Mouse (Mus musculus) hindbrain, embryonic 16.5 days (tissue): ENCODE data around the gene Rasgef1b. TPM values are rescaled to one million over a fixed set of nuclear protein-coding genes. Genes with fewer than 3 reads are reported as not detected.
A peak's percentile ranks its signal among the peaks of the same experiment; 100 is the strongest.

Experiments used
- ATAC-seq: fragments of 200-750 bp; cut with Nextera tagmentation; 2 replicates; pipeline ENCODE4 v1.8.0; 2017; ENCODE audit warnings: moderate TSS enrichment, moderate library complexity
- H3K27ac ChIP-seq: fragments of 300-500 bp; sonication (generic); 2 replicates; pipeline ENCODE4 v1.5.1; 2014; ENCODE audit warnings: low read depth, mild to moderate bottlenecking, control low read depth, low read length, moderate library complexity
- H3K27me3 ChIP-seq: fragments of 300-500 bp; sonication (generic); replicated peaks from 2 replicates; pipeline ENCODE4 v1.6.1; 2014; ENCODE audit warnings: low read length; ENCODE audit not compliant: control insufficient read depth, insufficient read depth
- H3K36me3 ChIP-seq: fragments of 300-500 bp; sonication (generic); 2 replicates; pipeline ENCODE4 v1.6.1; 2014; ENCODE audit warnings: mild to moderate bottlenecking, low read length, moderate library complexity, mixed read lengths; ENCODE audit not compliant: control insufficient read depth, insufficient read depth
- H3K4me1 ChIP-seq: fragments of 300-500 bp; sonication (generic); 2 replicates; pipeline ENCODE4 v1.6.1; 2014; ENCODE audit warnings: low read depth, low read length; ENCODE audit not compliant: control insufficient read depth, insufficient read depth
- H3K4me2 ChIP-seq: fragments of 300-500 bp; sonication (generic); 2 replicates; pipeline ENCODE4 v1.6.1; 2014; ENCODE audit warnings: mild to moderate bottlenecking, low read length, control low read depth, moderate library complexity
- H3K4me3 ChIP-seq: fragments of 300-500 bp; sonication (generic); 2 replicates; pipeline ENCODE4 v1.5.1; 2014; ENCODE audit warnings: mild to moderate bottlenecking, low read length, control low read depth, moderate library complexity
- H3K9ac ChIP-seq: fragments of 300-500 bp; sonication (generic); 2 replicates; pipeline ENCODE4 v1.6.1; 2014; ENCODE audit warnings: low read depth, mild to moderate bottlenecking, control low read depth, low read length, moderate library complexity
- H3K9me3 ChIP-seq: fragments of 300-500 bp; sonication (generic); 2 replicates; pipeline ENCODE4 v1.6.1; 2014; ENCODE audit warnings: mild to moderate bottlenecking, low read length, moderate library complexity; ENCODE audit not compliant: control insufficient read depth
- WGBS: fragments of 180-500 bp; shearing (Covaris S2); extraction: QIAGEN DNeasy Blood & Tissue Kit; methylation state at CpG from one replicate; pipeline ENCODE4 v1.1.7; 2014; 5-methylcytosine and 5-hydroxymethylcytosine counted together
- polyA plus RNA-seq: library from polyadenylated mRNA; unstranded; fragments of >200 nt; fragmentation: Nextera tagmentation; extraction: Ambion mirVana; gene quantifications from 2 replicates; pipeline ENCODE4 v1.2.1, GENCODE M21; 2015

Gene Rasgef1b
- polyA plus RNA-seq, 1 experiment from 2014 or later: 43.5 TPM

DNA sequence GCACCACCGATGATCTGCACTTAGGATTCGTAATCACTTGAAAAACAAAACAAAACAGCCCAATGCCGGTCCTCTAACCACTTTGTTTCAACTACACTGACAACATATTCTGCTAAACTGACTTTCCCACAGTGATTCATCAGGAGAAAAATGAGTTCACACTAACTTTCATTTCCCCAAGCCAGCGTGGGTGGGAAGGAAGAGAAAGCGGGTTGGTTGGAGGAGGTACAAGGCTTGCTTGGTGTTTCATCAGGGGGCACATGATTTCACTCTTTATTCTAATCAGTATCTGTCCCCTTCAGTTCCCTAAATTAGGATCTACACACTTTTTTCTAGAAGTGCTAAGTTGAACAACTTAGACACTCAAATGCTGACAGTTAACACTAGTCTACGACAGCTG is 514.5 kb downstream of the Rasgef1b start:
- H3K27me3 ChIP-seq: no peaks in the 10 kb centered on the region
- no peaks in the 10 kb centered on the region for H3K4me1 ChIP-seq
- no peak for ATAC-seq
- no peak overlapping the region for H3K4me3 ChIP-seq
- H3K9me3 ChIP-seq: no peaks in the 10 kb centered on the region
- H3K36me3 ChIP-seq: peaks cover 8% of the 10 kb centered on the region
- no peak overlapping the region for H3K27ac ChIP-seq
- WGBS: 93% methylated on average over 6 of the region's 6 CpGs
- no peak overlapping the region for H3K4me2 ChIP-seq
- H3K9ac ChIP-seq: no peak overlapping the region

DNA sequence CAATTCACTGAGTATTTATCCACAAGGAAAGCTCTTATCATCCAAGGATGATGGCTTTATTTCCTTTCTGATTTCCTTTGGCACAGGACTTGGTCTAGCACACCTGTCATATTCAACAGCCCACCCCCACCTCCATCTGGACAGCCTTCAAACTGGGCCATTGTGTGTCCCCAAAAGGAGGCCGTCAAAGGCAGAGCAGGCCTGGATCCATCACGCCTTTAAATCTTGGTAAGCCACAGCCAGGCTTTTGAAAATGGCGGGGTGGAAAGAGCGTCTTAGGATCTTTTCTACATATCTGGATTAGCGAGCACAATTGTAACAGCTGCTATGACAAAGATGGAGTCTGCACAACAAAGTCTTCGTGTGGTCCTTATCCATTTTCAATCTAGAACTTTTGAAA is 515.7 kb downstream of the Rasgef1b start:
- Histone ChIP-seq H3K36me3 (peaks cover 8% of the 10 kb centered on the region), H3K27me3 (no peaks in the 10 kb centered on the region), H3K4me1 (no peaks in the 10 kb centered on the region), H3K27ac (no peak overlapping the region), H3K9me3 (no peaks in the 10 kb centered on the region), H3K9ac (no peak overlapping the region), H3K4me3 (no peak overlapping the region), H3K4me2 (no peak overlapping the region)
- ATAC-seq: no peak
- WGBS: 80% methylated on average over 6 of the region's 6 CpGs

GRCm38 (mm10) chr5:99203475-99203874 is 525.4 kb downstream of the Rasgef1b start:
- 85% methylated on average over 2 of the region's 2 CpGs for WGBS
- Histone ChIP-seq H3K36me3 (no peaks in the 10 kb centered on the region), H3K9me3 (peaks cover 2% of the 10 kb centered on the region; the same call in 1 of the 2 replicates), H3K27me3 (0 out of 2 replicates have a peak, but pooled peaks cover 3% of the 10 kb centered on the region), H3K4me3 (no peak overlapping the region), H3K27ac (no peak overlapping the region), H3K4me1 (no peaks in the 10 kb centered on the region), H3K9ac (no peak overlapping the region), H3K4me2 (no peak overlapping the region)
- ATAC-seq: no peak

DNA sequence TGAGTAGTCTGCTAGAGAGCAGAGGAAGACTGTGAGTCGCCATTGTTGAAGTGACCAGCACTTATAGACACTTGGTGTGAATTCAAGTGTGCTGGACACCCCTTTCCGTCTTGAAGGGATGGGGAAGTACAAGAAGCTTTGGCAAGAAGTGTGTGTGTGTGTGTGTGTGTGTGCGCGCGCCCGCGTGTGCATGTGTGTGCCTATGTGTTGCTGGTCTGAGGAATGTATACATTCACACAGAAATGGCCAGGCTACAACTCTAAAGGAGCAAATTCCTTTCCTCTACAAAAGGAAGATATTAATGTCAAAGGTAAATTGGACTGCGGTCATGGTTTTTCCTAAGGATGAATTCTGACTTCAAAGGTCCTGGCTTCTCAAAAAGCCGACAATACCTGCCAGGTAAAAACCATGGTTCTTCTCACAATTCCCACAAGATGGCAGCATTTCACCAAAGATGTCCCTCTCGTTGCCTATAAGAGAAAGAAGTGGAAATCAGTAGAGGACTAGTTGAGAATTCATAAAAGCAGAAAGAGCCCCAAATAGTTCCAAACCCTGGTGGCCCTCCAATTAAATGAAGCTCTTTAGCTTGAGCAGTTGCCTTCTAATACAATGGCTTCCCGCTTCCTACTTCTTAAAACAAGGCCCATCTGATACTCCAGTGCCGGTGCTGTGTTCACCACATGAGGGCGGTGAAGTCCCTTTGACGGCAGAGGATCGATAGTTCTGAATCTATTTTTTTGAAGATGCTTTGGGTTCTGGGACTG is 526.6 kb downstream of the Rasgef1b start:
- peak; percentile 86 for ATAC-seq
- WGBS: 53% methylated on average over 15 of the region's 15 CpGs
- peak overlapping the region; percentile 36 for H3K4me2 ChIP-seq

DNA sequence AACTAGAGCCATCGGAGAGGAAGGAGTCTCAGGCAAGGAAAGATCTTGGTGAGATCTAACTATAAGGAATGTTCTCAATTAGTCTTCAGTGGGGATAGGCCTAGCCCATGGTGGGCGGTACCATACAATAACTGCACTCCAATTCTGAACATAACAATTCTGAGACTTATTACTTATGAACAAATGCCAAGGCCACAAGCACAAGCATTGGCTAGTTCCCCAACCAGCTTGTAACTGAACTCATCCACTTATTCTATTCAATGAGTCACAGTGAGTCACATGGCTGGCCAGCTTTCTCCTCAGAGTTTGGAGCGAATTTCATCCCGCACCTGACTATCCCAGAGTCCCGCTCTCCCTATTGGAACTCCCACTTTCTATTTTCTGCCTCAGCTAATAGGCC is 533.4 kb downstream of the Rasgef1b start:
- no peak overlapping the region for H3K4me3 ChIP-seq
- no peaks in the 10 kb centered on the region for H3K36me3 ChIP-seq
- peaks cover 2% of the 10 kb centered on the region; the same call in 1 of the 2 replicates for H3K9me3 ChIP-seq
- no peak for ATAC-seq
- no peak overlapping the region for H3K9ac ChIP-seq
- 93% methylated on average over 5 of the region's 5 CpGs for WGBS
- H3K4me2 ChIP-seq: no peak overlapping the region
- H3K4me1 ChIP-seq: peaks cover 4% of the 10 kb centered on the region
- H3K27ac ChIP-seq: no peak overlapping the region
- no peaks in the 10 kb centered on the region for H3K27me3 ChIP-seq

More for the DNA sequence above, 526.6 kb downstream of the Rasgef1b start:
- Histone ChIP-seq H3K9me3 (peaks cover 2% of the 10 kb centered on the region; the same call in 1 of the 2 replicates), H3K27me3 (0 out of 2 replicates have a peak, but pooled peaks cover 3% of the 10 kb centered on the region), H3K4me1 (no peaks in the 10 kb centered on the region), H3K36me3 (no peaks in the 10 kb centered on the region), H3K9ac (no peak overlapping the region), H3K27ac (no peak overlapping the region), H3K4me3 (no peak overlapping the region)

- Histone ChIP-seq H3K36me3 (no peaks in the 10 kb centered on the region), H3K27me3 (no peaks in the 10 kb centered on the region), H3K4me3 (no peak overlapping the region), H3K9me3 (no peaks in the 10 kb centered on the region), H3K9ac (no peak overlapping the region; the same call in 1 of the 2 replicates), H3K4me1 (peaks cover 4% of the 10 kb centered on the region), H3K27ac (no peak overlapping the region; the same call in 1 of the 2 replicates), H3K4me2 (no peak overlapping the region; the same call in 1 of the 2 replicates)
- WGBS: 63% methylated on average over 26 of the region's 26 CpGs
- ATAC-seq: no peak
Measured at GRCm38 (mm10) chr5:99190941-99191800, 537.7 kb downstream of the Rasgef1b start.

DNA sequence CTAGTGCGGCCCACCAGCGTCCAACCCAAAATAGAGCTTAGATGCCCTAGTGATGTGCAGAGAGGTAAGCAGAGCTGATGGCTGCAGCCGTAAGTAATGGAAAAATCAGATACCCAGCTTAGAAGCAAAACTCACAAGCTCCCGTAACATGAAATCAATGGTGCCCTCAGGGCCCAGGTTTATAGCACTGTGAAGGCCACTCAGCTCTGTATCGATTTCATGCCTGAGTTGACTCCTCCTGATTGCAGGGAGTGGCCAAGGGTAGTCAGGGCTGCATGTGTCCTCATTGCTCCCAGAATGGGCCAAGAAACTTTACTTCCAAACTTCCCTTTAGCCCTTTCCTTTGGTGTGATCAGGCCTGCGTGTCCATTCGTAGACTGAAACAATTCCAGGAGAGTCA is 545.2 kb downstream of the Rasgef1b start:
- Histone ChIP-seq H3K9ac (no peak overlapping the region), H3K9me3 (peaks cover 1% of the 10 kb centered on the region; the same call in 1 of the 2 replicates), H3K4me2 (no peak overlapping the region), H3K4me1 (no peaks in the 10 kb centered on the region), H3K4me3 (no peak overlapping the region), H3K36me3 (no peaks in the 10 kb centered on the region), H3K27ac (no peak overlapping the region), H3K27me3 (no peaks in the 10 kb centered on the region)
- WGBS: 93% methylated on average over 7 of the region's 7 CpGs
- ATAC-seq: no peak

DNA sequence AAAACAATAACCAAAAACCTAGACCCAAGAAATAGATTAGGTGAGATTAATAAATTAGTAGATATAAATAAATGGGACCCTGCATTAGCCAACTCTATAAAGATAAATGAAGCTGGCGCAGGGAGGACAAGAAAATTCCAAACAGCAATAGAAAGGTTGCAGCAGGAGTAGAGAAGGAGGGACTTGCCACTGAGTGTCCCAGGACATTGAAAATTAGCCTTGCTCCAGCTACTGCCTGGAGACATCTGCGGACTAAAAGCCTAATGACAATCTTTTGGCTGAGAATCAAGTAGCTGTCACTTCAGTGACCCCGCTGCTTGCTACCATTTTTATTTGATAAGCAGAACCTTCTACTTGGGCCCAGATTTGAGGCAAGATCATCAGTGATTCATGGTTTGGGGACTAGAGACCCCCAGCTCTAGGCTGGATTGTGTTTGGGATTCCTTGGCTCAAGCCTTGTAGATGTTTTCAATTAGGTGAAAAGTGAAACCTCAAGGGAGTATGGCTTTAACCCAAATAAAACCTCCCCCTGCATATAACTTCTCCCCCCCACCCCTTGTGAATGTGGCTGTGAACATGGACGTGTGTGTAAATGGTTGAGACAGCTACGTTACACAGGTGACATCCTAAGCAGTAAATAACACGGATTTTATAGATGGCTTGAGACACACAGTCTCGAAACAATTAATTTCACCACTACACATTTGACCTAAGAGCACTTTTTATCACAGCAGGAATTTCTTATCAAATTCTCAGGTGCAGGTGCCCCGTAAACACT is 554.1 kb downstream of the Rasgef1b start:
- no peak overlapping the region for H3K4me2 ChIP-seq
- no peak for ATAC-seq
- H3K9me3 ChIP-seq: peaks cover 4% of the 10 kb centered on the region; the same call in 1 of the 2 replicates
- WGBS: 62% methylated on average over 8 of the region's 8 CpGs
- no peaks in the 10 kb centered on the region for H3K27me3 ChIP-seq
- no peak overlapping the region for H3K27ac ChIP-seq
- H3K4me3 ChIP-seq: no peak overlapping the region
- no peak overlapping the region for H3K9ac ChIP-seq
- H3K4me1 ChIP-seq: no peaks in the 10 kb centered on the region
- no peaks in the 10 kb centered on the region for H3K36me3 ChIP-seq
